Mouse (Mus musculus) kidney, adult 2 months (tissue): Measurements from ENCODE around the gene Xrcc6. TPM values are rescaled to one million over a fixed set of nuclear protein-coding genes. Genes with fewer than 3 reads are reported as not detected.
A peak's percentile ranks its signal among the peaks of the same experiment; 100 is the strongest.

ENCODE experiments used
- DNase-seq: peaks from one replicate; pipeline ENCODE4 v3.0.0; 2021
- H3K27ac ChIP-seq: fragments of 200-500 bp; 2 replicates; pipeline ENCODE4 v1.5.1; 2012; ENCODE audit warnings: low read depth, low read length, control low read depth, inconsistent platforms; ENCODE audit not compliant: insufficient read depth
- H3K27me3 ChIP-seq: fragments of 200-500 bp; replicated peaks from 2 replicates; pipeline ENCODE4 v1.6.1; 2012; ENCODE audit warnings: mild to moderate bottlenecking, moderate library complexity, low read length, inconsistent platforms; ENCODE audit not compliant: control insufficient read depth, insufficient read depth
- H3K36me3 ChIP-seq: fragments of 200-500 bp; 2 replicates; pipeline ENCODE4 v1.6.1; 2012; ENCODE audit warnings: mild to moderate bottlenecking, moderate library complexity, low read length, inconsistent platforms; ENCODE audit not compliant: control insufficient read depth, insufficient read depth
- H3K4me1 ChIP-seq: fragments of 200-500 bp; 2 replicates; pipeline ENCODE4 v1.6.1; 2011; ENCODE audit warnings: low read length; ENCODE audit not compliant: control insufficient read depth, insufficient read depth
- H3K4me3 ChIP-seq: fragments of 200-500 bp; 2 replicates; pipeline ENCODE4 v1.5.1; 2011; ENCODE audit warnings: mild to moderate bottlenecking, low read depth, low read length, control low read depth; ENCODE audit not compliant: insufficient read depth
- CTCF ChIP-seq: fragments of 200-500 bp; conservative IDR thresholded peaks from 2 replicates; pipeline ENCODE4 v1.5.1; 2011; ENCODE audit warnings: low read depth, mild to moderate bottlenecking, control low read depth, low read length, moderate library complexity, mixed read lengths; ENCODE audit not compliant: insufficient read depth, insufficient read length
- POLR2A ChIP-seq: fragments of 200-500 bp; IDR thresholded peaks from one replicate; pipeline ENCODE4 v1.6.1; 2011; ENCODE audit warnings: low read depth, low read length, control low read depth
- WGBS: fragments of 180-500 bp; shearing (Covaris S2); methylation state at CpG from one replicate; pipeline ENCODE4 v1.1.7; 2018; 5-methylcytosine and 5-hydroxymethylcytosine counted together
- polyA plus RNA-seq: library from polyadenylated mRNA; depleted of rRNA; stranded (reverse); fragments of >200 nt; gene quantifications from 2 replicates; pipeline ENCODE4 v1.2.3, GENCODE M21; 2012; rRNA removed

Xrcc6 gene
- 15.6 and 22.1 TPM in 2 replicates for polyA plus RNA-seq

- no peak for DNase-seq
- H3K27ac ChIP-seq, result no peak within 1 kb of the TSS
- 78% methylated on average over 3 of the region's 3 CpGs for WGBS
Measured at GRCm38 (mm10) chr15:81987646-81988045, at the start of gene Xrcc6. Gene Xrcc6 (plus strand): TSS chr15:81987835.

GRCm38 (mm10) chr15:81938246-81938645 lies 49.4 kb upstream of the Xrcc6 start:
- peak; percentile 75 for TF ChIP-seq CTCF
- no peak for TF ChIP-seq POLR2A
- WGBS, result 48% methylated on average over 2 of the region's 2 CpGs
- Histone ChIP-seq H3K27me3 (no peaks in the 10 kb centered on the region), H3K4me3 (no peak overlapping the region), H3K27ac (no peak overlapping the region), H3K36me3 (no peaks in the 10 kb centered on the region), H3K4me1 (peaks cover 5% of the 10 kb centered on the region; the same call in 1 of the 2 replicates)
- peak; percentile 48 for DNase-seq

More at GRCm38 (mm10) chr15:81987646-81988045, at the start of gene Xrcc6:
- no peaks in the 10 kb centered on the region for H3K4me1 ChIP-seq
- no peaks in the 10 kb centered on the region for H3K36me3 ChIP-seq
- no peak within 1 kb of the TSS for H3K4me3 ChIP-seq
- no peak for TF ChIP-seq CTCF
- no peak for TF ChIP-seq POLR2A
- no peaks in the 10 kb centered on the region for H3K27me3 ChIP-seq

GRCm38 (mm10) chr15:81939157-81939715 lies 48.4 kb upstream of the Xrcc6 start:
- Histone ChIP-seq H3K4me3 (no peak overlapping the region), H3K4me1 (peaks cover 5% of the 10 kb centered on the region; the same call in 1 of the 2 replicates), H3K36me3 (no peaks in the 10 kb centered on the region), H3K27me3 (no peaks in the 10 kb centered on the region), H3K27ac (no peak overlapping the region)
- TF ChIP-seq POLR2A (no peak), CTCF (no peak)
- 91% methylated on average over 10 of the region's 10 CpGs for WGBS
- no peak for DNase-seq

GRCm38 (mm10) chr15:81939774-81940173 lies 47.9 kb upstream of the Xrcc6 start:
- DNase-seq, result no peak
- H3K4me1 ChIP-seq, result peaks cover 5% of the 10 kb centered on the region; the same call in 1 of the 2 replicates
- 88% methylated on average over 4 of the region's 4 CpGs for WGBS
- TF ChIP-seq POLR2A (no peak), CTCF (no peak)
- H3K36me3 ChIP-seq, result no peaks in the 10 kb centered on the region
- H3K4me3 ChIP-seq, result no peak overlapping the region
- H3K27ac ChIP-seq, result no peak overlapping the region
- H3K27me3 ChIP-seq, result no peaks in the 10 kb centered on the region

- H3K27me3 ChIP-seq, result no peaks in the 10 kb centered on the region
- no peak overlapping the region for H3K27ac ChIP-seq
- TF ChIP-seq CTCF (no peak), POLR2A (no peak)
- H3K36me3 ChIP-seq, result no peaks in the 10 kb centered on the region
- no peak overlapping the region for H3K4me3 ChIP-seq
- 92% methylated on average over 5 of the region's 5 CpGs for WGBS
- H3K4me1 ChIP-seq, result peaks cover 5% of the 10 kb centered on the region; the same call in 1 of the 2 replicates
- no peak for DNase-seq
Measured at GRCm38 (mm10) chr15:81940219-81940618, 47.4 kb upstream of the Xrcc6 start.

GRCm38 (mm10) chr15:81941010-81941409 lies 46.6 kb upstream of the Xrcc6 start:
- WGBS, result 94% methylated on average over 2 of the region's 2 CpGs
- Histone ChIP-seq H3K4me1 (peaks cover 5% of the 10 kb centered on the region; the same call in 1 of the 2 replicates), H3K27ac (no peak overlapping the region), H3K27me3 (no peaks in the 10 kb centered on the region), H3K4me3 (no peak overlapping the region), H3K36me3 (no peaks in the 10 kb centered on the region)
- no peak for TF ChIP-seq POLR2A
- no peak for TF ChIP-seq CTCF
- no peak for DNase-seq

- H3K36me3 ChIP-seq, result no peaks in the 10 kb centered on the region
- DNase-seq, result no peak
- H3K4me3 ChIP-seq, result no peak overlapping the region
- H3K4me1 ChIP-seq, result no peaks in the 10 kb centered on the region
- H3K27me3 ChIP-seq, result no peaks in the 10 kb centered on the region
- 43% methylated on average over 9 of the region's 9 CpGs for WGBS
- TF ChIP-seq POLR2A (no peak), CTCF (no peak)
- no peak overlapping the region for H3K27ac ChIP-seq
Measured at GRCm38 (mm10) chr15:81943176-81943749, 44.4 kb upstream of the Xrcc6 start.
